Mouse (Mus musculus) left cerebral cortex, adult 2 months (tissue): Measurements from ENCODE around the gene Dram1. TPM values are rescaled to one million over a fixed set of nuclear protein-coding genes. Genes with fewer than 3 reads are reported as not detected.
"Not testable (repeated sequence)": the region's sequence is repeated elsewhere in the genome, so short reads cannot be mapped to it uniquely, and the experiment has no call there.

Source experiments
- DNase-seq, 2 experiments: peaks; one replicate each; pipeline ENCODE4 v3.0.0; 2021 to 2022; ENCODE audit warnings: low spot score in 2 of 2, mixed read lengths in 1 of 2; ENCODE audit errors: extremely low spot score in 1 of 2
- H3K27ac ChIP-seq: fragments of 200-600 bp; 2 replicates; pipeline ENCODE4 v1.8.1; 2022
- H3K4me3 ChIP-seq: fragments of 200-600 bp; 2 replicates; pipeline ENCODE4 v1.8.1; 2022
- CTCF ChIP-seq: fragments of 200-600 bp; IDR thresholded peaks from 2 replicates; pipeline ENCODE4 v1.8.1; 2022; ENCODE audit warnings: antibody characterized with exemption, mild to moderate bottlenecking, moderate library complexity
- intact Hi-C: fragments of 180-260 bp; cut with DNase I; formaldehyde crosslinking; loops from one replicate; pipeline ENCODE4 v1.15.1; 2025
- total RNA-seq, 2 experiments: library from RNA; stranded (reverse); gene quantifications; 2 replicates each; pipeline ENCODE4 v1.2.3; 2021

Gene Dram1
- total RNA-seq, 2 experiments from 2014 or later: 1.1 to 1.2 TPM

DNA sequence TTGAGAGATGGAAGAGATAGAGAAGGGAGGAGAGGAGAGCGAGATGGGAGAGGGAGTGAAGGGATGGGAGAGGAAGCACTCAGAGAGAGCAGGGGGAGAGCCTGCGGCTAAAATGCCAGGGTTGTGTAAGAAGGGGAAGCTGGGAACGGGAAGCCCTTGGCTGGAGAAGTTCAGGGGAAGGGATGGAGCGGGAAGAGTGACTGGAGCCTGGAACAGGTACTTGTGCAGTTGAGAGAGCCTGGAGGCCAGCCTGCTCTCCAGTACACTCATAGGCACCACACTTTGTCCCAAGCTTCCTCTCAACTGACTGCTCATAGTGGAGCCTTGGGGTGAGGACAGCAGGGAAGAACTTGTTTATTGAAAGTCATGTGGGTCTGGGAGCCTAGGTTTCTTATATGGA, 4.6 kb upstream of the Dram1 start:
- no peak for TF ChIP-seq CTCF
- Histone ChIP-seq H3K27ac (no peak overlapping the region), H3K4me3 (no peak overlapping the region)
- no peak for DNase-seq
- intact Hi-C loops: no loop called here

DNA sequence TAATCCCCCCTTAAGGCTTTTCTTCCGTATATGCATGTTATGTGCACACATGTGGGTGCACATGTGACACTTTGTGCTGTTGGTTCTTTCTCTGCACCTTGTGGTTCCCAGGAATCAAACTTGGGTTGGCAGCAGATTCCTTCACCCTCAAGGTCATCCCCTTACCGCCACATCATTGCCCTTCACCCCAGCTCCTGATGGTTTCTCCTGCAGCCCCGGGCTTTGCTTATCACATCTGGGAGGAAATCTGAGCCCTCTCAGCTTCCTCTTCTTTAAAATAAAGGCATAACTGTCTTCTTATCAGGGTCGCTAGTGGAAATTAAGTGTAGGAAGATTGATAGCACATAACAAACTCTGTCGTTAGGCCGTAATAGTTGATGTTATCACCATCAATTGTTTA, 3.1 kb upstream of the Dram1 start:
- intact Hi-C loops: no loop called here
- H3K4me3 ChIP-seq: no peak overlapping the region
- DNase-seq: no peak
- TF ChIP-seq CTCF: no peak
- no peak overlapping the region for H3K27ac ChIP-seq

DNA sequence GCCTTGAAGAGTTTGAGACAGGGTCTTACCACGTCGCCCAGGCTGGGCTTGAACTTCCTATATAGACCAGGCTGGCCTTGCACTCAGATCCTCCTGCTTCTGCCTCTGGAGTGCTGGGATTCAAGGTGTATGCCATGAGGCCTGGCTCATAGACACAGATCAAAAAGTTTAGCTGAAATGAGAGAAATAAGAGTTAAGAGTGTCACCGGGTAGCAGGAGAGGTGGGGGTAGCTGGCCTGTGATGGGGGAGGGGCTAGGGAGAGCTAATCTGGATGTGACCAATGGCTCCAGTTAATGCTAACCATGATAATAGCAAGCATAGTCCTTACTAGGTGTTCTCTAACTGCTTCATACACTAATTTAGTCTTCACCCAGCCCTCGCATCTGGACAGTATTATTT, 2.4 kb upstream of the Dram1 start:
- Histone ChIP-seq H3K4me3 (peak overlapping the region; percentile 95; the same call in 1 of the 2 replicates), H3K27ac (no peak overlapping the region; the same call in 1 of the 2 replicates)
- intact Hi-C loops: no loop called here

DNA sequence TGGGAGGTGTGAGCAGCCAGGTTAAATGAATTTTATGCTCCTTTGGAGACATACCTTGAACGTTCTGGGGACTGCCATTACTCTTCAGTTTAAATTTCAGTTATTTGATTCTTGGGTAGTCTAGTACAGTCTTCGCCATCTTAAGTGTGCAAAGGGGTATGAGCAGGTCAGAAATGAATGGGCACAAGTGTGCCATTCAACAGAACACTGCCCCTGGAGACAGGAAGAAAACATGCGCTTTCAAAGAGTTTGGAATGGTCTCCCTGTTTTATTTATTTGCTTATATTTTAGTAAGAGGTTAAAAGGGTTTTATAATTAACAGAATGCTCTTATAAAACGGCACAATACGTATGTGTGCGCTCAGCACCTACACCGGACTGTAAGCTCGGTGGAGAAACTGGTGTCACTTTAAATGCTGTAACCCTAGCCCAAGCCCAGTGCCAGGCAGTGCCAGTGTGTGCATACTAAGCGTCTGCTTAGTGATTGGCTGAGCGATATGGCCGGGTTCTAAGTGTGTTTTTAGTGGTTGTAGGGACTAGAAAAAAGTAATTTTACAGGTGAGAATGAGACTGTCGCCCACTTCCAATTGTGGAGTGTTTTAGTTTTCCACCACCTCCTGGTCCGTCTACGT, 1.7 kb upstream of the Dram1 start:
- peak; percentile 8 for TF ChIP-seq CTCF
- intact Hi-C loops: no loop called here
- no peak for DNase-seq
- H3K27ac ChIP-seq: peak overlapping the region; percentile 92
- peak overlapping the region; percentile 95 for H3K4me3 ChIP-seq

More for the DNA sequence above, 2.4 kb upstream of the Dram1 start:
- no peak for TF ChIP-seq CTCF
- DNase-seq: no peak

DNA sequence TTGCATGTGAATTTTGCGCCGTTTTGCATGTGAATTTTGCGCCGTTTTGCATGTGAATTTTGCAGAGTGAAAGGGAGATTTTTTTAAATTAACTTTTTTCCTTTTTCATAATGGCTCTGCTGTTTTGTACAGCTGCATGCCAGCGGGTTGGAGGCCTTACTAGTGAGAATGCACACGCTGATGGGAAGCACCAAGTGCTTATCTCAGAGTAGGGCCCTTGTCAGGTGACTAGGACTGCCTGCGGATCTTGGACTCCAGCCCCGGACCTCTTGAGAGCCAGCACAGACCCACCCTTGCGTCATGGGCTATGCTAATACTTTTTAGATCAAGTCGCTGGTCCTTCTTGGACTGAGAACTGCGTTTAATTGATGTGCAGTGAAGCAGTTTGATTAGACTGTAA, 1.1 kb upstream of the Dram1 start:
- DNase-seq: no peak
- intact Hi-C loops: no loop called here
- no peak for TF ChIP-seq CTCF

DNA sequence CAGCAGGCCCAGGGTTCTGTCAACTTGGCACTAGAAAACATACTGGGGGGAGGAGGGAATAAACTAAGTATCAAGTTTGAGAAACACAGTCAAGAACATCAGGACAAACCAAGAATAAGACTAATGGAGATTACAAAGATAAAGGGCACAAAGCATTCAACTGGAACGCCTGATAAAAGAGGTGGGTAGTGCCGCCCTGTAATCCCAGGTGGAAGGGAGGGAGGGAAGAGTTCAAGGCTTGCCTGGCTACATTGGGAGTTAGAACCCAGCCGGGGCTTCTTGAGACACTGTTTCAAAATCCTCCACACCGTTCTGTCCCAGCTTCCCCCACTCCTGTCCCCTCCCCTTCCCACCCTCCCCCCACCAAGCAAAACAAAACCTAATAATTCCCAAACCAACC, 1.2 kb downstream of the Dram1 start:
- Histone ChIP-seq H3K27ac (no peak overlapping the region), H3K4me3 (no peak overlapping the region)
- DNase-seq: no peak
- TF ChIP-seq CTCF: no peak
- intact Hi-C loops: loop anchor here (2.0 kb wide), 2 partner anchors 291 to 353 kb away; partner anchors contain the start of gene Arl1

More for the DNA sequence above, 1.1 kb upstream of the Dram1 start:
- Histone ChIP-seq H3K4me3 (peak overlapping the region; percentile 95), H3K27ac (peak overlapping the region; percentile 92)

DNA sequence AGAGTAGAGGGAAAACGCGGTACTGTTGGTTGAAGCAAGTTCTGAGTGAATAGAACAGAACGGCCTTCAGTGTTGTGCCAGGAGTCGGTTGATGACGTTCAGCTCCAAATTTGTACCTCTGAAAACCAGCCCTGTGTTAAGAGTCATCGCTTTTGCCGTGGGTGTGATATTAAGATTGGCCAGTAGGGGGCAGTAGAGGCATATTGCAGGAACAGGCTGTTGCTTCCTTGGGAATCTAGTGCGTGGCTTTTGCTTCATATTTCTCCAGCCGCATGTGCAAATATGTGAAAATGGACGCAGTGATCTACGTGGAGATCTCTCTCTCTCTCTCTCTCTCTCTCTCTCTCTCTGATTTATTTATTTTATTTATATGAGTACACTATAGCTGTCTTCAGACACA, 2.1 kb downstream of the Dram1 start:
- peak; percentile 92 to 96 for DNase-seq
- peak overlapping the region; percentile 61; the same call in 1 of the 2 replicates for H3K27ac ChIP-seq
- H3K4me3 ChIP-seq: peak overlapping the region; percentile 18; the same call in 1 of the 2 replicates
- intact Hi-C loops: no loop called here
- TF ChIP-seq CTCF: peak; percentile 93

DNA sequence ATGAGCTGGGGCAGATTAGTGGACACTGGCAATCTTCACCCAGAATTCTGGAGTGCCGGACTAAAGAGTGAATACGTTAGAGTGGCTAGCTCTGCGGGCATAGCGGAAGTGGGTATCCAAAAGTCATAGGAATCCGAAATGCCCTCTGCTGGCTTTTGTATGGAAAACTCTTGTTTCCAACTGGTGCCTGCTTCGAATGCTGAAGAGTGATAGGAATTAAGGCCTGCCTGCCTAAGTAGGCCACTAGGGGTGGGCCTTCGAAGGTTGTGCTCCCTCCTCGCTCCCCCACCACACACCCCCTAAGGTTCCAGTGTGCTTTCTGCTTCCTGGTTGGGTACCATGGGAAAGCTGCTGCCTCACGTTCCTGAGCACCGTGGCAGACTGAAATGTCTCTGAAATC, 3.9 kb downstream of the Dram1 start:
- no peak for DNase-seq
- no peak; the same call in 1 of the 2 replicates for TF ChIP-seq CTCF
- no peak overlapping the region for H3K4me3 ChIP-seq
- H3K27ac ChIP-seq: no peak overlapping the region
- intact Hi-C loops: no loop called here

DNA sequence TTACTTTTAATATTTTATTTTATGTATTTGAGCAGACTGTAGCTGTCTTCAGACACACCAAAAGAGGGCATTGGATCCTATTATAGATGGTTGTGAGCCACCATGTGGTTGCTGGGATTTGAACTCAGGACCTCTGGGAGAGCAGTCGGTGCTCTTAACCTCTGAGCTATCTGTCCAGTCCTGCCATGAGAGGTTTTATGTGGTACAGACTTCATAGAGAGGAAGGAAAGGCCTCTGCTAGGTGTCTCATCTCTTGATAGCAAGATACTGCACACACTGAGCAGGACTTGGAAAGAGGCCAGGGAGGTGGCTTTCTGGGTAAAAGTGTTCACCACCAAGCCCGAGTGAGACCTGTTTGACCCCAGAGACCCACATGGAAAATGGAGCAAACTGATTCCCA, 5.9 kb downstream of the Dram1 start:
- not testable (repeated sequence) for H3K4me3 ChIP-seq

DNA sequence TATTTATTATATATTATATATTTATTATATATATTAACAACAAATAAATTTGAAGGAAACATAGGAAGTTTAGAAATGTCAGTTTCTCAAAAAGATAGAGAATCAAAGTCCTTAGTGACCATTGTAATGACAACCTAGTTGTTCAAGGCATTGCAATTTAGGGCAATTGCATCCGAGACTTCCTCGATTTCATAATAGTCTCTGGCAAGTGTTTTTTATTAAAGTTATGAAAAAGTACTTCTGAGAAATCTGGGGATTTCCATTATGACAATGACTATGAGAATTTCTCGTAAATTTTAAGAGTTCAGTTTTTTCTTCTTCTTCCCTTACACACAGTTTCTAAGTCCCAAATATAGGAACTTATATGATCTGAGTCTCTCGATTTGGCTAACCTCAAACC, 6.4 kb downstream of the Dram1 start:
- intact Hi-C loops: no loop called here
- no peak overlapping the region for H3K27ac ChIP-seq
- no peak overlapping the region for H3K4me3 ChIP-seq
- DNase-seq: no peak
- no peak for TF ChIP-seq CTCF

More for the DNA sequence above, 5.9 kb downstream of the Dram1 start:
- intact Hi-C loops, H3K27ac ChIP-seq, DNase-seq: not testable (repeated sequence)

DNA sequence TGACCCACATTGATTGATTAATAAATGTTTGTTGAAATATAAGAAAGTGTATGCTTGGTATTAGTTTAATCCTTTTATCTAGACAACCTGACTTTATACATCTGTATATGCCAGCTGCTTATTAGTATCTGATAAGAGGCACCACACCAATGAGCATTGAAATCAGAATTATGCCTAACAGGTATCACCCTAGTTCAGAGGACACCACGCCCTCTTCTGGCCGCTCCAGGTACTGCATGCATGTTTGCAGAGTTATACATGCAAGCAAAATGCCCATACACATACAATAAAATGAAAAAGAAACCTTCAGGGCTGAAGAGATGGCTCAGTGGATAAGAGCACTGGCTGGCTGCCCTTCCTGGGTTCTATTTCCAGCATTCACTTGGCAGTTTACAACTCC, 7.1 kb downstream of the Dram1 start:
- H3K4me3 ChIP-seq: no peak overlapping the region
- no peak for DNase-seq
- peak; percentile 40 for TF ChIP-seq CTCF
- intact Hi-C loops: no loop called here
- no peak overlapping the region for H3K27ac ChIP-seq

DNA sequence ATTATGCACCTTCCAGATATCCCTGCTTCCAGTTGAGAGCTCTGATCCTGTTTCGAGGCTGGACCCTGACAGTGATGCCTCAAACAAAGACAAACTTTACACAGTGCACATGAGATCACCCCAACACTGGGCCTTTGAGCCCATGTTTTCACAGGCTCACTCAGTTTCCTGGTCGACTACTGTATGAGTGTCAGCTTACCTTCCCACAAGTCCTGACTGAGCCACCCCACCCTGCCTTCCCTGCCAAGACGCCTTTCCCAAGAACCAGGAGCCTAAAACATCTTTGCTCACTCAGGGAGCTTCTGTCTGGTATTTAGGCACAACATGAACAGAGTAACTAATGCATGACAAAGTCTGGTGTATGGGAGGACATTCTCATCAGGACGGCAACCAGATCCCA, 9.6 kb downstream of the Dram1 start:
- Histone ChIP-seq H3K4me3 (no peak overlapping the region), H3K27ac (no peak overlapping the region)
- no peak for TF ChIP-seq CTCF
- DNase-seq: no peak
- intact Hi-C loops: no loop called here

DNA sequence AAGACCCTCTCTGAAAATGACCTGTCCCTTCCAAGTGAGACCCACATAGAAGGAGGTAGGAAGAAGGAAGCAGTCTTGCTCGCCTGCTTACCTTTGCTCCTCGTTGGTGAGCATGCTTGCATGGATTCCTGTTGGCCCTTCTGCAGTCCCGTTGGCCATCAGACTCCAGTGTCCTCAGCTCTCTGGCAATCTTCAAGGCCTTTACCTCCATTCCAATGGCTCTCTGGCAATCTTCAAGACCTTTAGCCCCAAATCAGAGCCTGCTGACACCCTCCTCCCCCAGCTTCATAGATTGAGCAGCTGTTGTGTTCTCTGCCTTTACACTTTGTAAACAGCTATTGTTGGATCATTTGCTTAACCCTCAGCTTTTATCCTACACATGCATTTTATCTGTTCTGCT, 14.7 kb downstream of the Dram1 start:
- Histone ChIP-seq H3K4me3 (no peak overlapping the region), H3K27ac (no peak overlapping the region)
- intact Hi-C loops: no loop called here
- DNase-seq: no peak
- TF ChIP-seq CTCF: no peak
